Mouse (Mus musculus): Measurements from ENCODE around the gene Tlcd1.

DNA sequence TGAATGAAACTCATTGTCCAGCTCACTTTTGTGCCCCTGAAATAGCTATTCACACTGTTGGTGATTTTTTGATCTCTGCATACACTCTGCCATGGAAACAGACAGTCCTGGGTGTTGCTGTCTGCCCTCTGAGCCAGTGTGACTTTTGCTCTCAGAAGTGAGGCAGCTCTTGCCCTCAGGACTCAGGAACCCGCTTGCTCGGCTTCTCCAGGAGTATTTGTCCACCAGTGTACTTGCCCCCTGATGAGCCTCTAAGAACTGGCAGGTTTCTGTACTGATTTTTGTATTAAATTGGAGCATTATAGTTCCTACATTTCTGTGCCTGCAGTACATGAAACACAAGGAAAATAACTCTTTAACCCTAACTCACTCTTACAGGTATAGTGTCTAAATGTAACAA lies 33.0 kb upstream of the Tlcd1 start:
- no peak for TF ChIP-seq GATA1 (IDR thresholded peaks at IDR 0.05; ENCODE audit: borderline replicate concordance, low read length)
- TF ChIP-seq FLI1 (IDR thresholded peaks at IDR 0.05; ENCODE audit: low read length), result no peak
